Mouse (Mus musculus): ENCODE data around the gene Prune2.

DNA sequence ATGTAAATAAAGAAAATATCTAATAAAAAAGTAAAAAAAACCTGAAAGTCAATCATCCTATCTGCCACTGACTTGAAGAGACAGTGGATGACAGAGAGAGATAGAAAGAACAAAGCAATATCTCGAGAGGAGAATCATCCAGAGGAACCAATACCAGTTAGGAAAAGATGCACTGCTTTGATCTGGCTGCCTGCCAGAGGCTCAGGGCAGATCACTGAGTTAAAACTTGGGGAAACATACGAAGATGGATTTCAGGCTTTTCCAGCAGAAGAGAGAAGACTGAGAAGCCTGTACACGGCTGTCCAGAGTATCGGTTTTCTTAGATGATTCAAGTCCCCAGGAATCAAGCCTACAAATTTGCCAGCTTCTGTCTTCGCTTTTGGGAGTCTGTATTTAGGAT is 287.0 kb downstream of the Prune2 start:
- TF ChIP-seq CTCF (IDR thresholded peaks at IDR 0.05; ENCODE audit: insufficient read depth, low read length) (no peak), POLR2A (IDR thresholded peaks at IDR 0.05; ENCODE audit: borderline replicate concordance, extremely low read depth, low read depth, low read length) (no peak)
